9 mouse cellular contexts compared by ENCODE assay signal in genomic region chr4:156034901-156035300, GRCm38 (mm10). TPM values are rescaled to one million over a fixed set of nuclear protein-coding genes. Genes with fewer than 3 reads are reported as not detected.
DNase-seq lines count a peak whose midpoint lies in the region; ATAC-seq and TF ChIP-seq lines count a peak whose summit lies in the region.
"Had no signal": no experiment of that assay in that cellular context is flagged by ENCODE, and none has a peak within 500 bp of the region (broad histone marks: within the 10 kb centered on the region; RNA-seq: fewer than 3 reads in every experiment).

No protein-coding gene starts in this region.

- no peak for TF ChIP-seq CTCF in cerebellum, adult 2 months (IDR thresholded peaks at IDR 0.05; ENCODE audit: borderline replicate concordance, insufficient read depth, low read depth, low read length)

- no peak for TF ChIP-seq POLR2A in cerebellum, adult 2 months (IDR thresholded peaks at IDR 0.05; ENCODE audit: borderline replicate concordance, insufficient read depth, low read length)

- no peaks in the 10 kb centered on the region for H3K36me3 ChIP-seq in hindbrain, embryonic 12.5 days
- H3K36me3 ChIP-seq in midbrain, embryonic 12.5 days: no peaks in the 10 kb centered on the region

- no peak overlapping the region for H3K27ac ChIP-seq in cerebellum, adult 2 months (ENCODE audit: insufficient read depth, low read length)
- H3K27ac ChIP-seq in hindbrain, embryonic 12.5 days: no peak overlapping the region
- H3K27ac ChIP-seq in midbrain, embryonic 12.5 days (replicated peaks): no peak overlapping the region

- no peak for DNase-seq in cerebellum, adult 2 months
- no peak for DNase-seq in cerebellum, adult 8-10 months
- DNase-seq in CD4-positive helper T cell, adult 2 months (ENCODE audit: low read depth, low spot score): peak; percentile 32
- DNase-seq in spleen, adult 12 weeks (ENCODE audit: low spot score): no peak
- DNase-seq in embryo, embryonic 9.5 days (ENCODE audit: extremely low spot score): no peak
- no peak for DNase-seq in right cerebral cortex, postnatal 4 days
- DNase-seq: cerebellum, postnatal 36 days had no signal

- ATAC-seq in hindbrain, embryonic 12.5 days (ENCODE audit: low FRiP score): no peak
- no peak for ATAC-seq in midbrain, embryonic 12.5 days (ENCODE audit: low FRiP score, low read depth)

- peak overlapping the region; percentile 48 for H3K4me2 ChIP-seq in hindbrain, embryonic 12.5 days (replicated peaks)
- H3K4me2 ChIP-seq in midbrain, embryonic 12.5 days (replicated peaks): peak overlapping the region; percentile 48

- H3K27me3 ChIP-seq in cerebellum, adult 2 months (ENCODE audit: control insufficient read depth, insufficient read depth, low read length): no peaks in the 10 kb centered on the region
- peaks cover 28% of the 10 kb centered on the region for H3K27me3 ChIP-seq in hindbrain, embryonic 12.5 days
- peaks cover 27% of the 10 kb centered on the region for H3K27me3 ChIP-seq in midbrain, embryonic 12.5 days

- 3% methylated on average over 25 of the region's 25 CpGs for WGBS in cerebellum, adult 2 months
- WGBS in hindbrain, embryonic 12.5 days: 6% methylated on average over 25 of the region's 25 CpGs
- 5% methylated on average over 25 of the region's 25 CpGs for WGBS in midbrain, embryonic 12.5 days

- H3K9me3 ChIP-seq in hindbrain, embryonic 12.5 days (replicated peaks): no peaks in the 10 kb centered on the region
- H3K9me3 ChIP-seq in midbrain, embryonic 12.5 days: no peaks in the 10 kb centered on the region

- H3K4me1 ChIP-seq in cerebellum, adult 2 months (ENCODE audit: control insufficient read depth, insufficient read depth, low read length): peaks cover 13% of the 10 kb centered on the region
- peaks cover 30% of the 10 kb centered on the region for H3K4me1 ChIP-seq in hindbrain, embryonic 12.5 days
- H3K4me1 ChIP-seq in midbrain, embryonic 12.5 days: peaks cover 32% of the 10 kb centered on the region

- H3K9ac ChIP-seq in hindbrain, embryonic 12.5 days: peak overlapping the region; percentile 49
- peak overlapping the region; percentile 28; the same call in 1 of the 2 replicates for H3K9ac ChIP-seq in midbrain, embryonic 12.5 days (replicated peaks)

- H3K4me3 ChIP-seq in cerebellum, adult 2 months (replicated peaks; ENCODE audit: insufficient read depth, low read depth, low read length): peak overlapping the region; percentile 30
- peak overlapping the region; percentile 23 for H3K4me3 ChIP-seq in hindbrain, embryonic 12.5 days
- H3K4me3 ChIP-seq in midbrain, embryonic 12.5 days: peak overlapping the region; percentile 31

RNA-seq across cellular contexts. Expression of gene Tnfrsf18, which starts 8.9 kb away (rescaled TPM):
- 0.10 and 0.11 TPM in 2 replicates for polyA plus RNA-seq in cerebellum, adult 2 months (2012; rRNA removed)
- polyA plus RNA-seq in hindbrain, embryonic 12.5 days (2016; fragmentation: Nextera tagmentation; extraction: Ambion mirVana): 1.8 and 2.6 TPM in 2 replicates
- 2.2 and 2.4 TPM in 2 replicates for polyA plus RNA-seq in midbrain, embryonic 12.5 days (2016; fragmentation: Nextera tagmentation; extraction: Ambion mirVana)

RNA-seq across cellular contexts. Expression of gene Tnfrsf4, which starts 21.3 kb away (rescaled TPM):
- polyA plus RNA-seq in cerebellum, adult 2 months (2012; rRNA removed): 3.6 and 5.2 TPM in 2 replicates
- polyA plus RNA-seq in hindbrain, embryonic 12.5 days (2016; fragmentation: Nextera tagmentation; extraction: Ambion mirVana): 0.29 and 0.76 TPM in 2 replicates
- polyA plus RNA-seq in midbrain, embryonic 12.5 days (2016; fragmentation: Nextera tagmentation; extraction: Ambion mirVana): 0.52 and 0.77 TPM in 2 replicates

RNA-seq across cellular contexts. Expression of gene Ttll10, which starts 24.3 kb away (rescaled TPM):
- 0.11 and 0.32 TPM in 2 replicates for polyA plus RNA-seq in cerebellum, adult 2 months (2012; rRNA removed)
- polyA plus RNA-seq in hindbrain, embryonic 12.5 days (2016; fragmentation: Nextera tagmentation; extraction: Ambion mirVana): 0.14 and 0.32 TPM in 2 replicates
- polyA plus RNA-seq in midbrain, embryonic 12.5 days (2016; fragmentation: Nextera tagmentation; extraction: Ambion mirVana): not detected in 2 replicates

RNA-seq across cellular contexts. Expression of gene Sdf4, which starts 42.2 kb away (rescaled TPM):
- 136 and 142 TPM in 2 replicates for polyA plus RNA-seq in cerebellum, adult 2 months (2012; rRNA removed)
- 129 and 130 TPM in 2 replicates for polyA plus RNA-seq in hindbrain, embryonic 12.5 days (2016; fragmentation: Nextera tagmentation; extraction: Ambion mirVana)
- 120 and 130 TPM in 2 replicates for polyA plus RNA-seq in midbrain, embryonic 12.5 days (2016; fragmentation: Nextera tagmentation; extraction: Ambion mirVana)

RNA-seq across cellular contexts. Expression of gene B3galt6, which starts 42.5 kb away (rescaled TPM):
- polyA plus RNA-seq in cerebellum, adult 2 months (2012; rRNA removed): 10.8 and 11.4 TPM in 2 replicates
- 19.5 and 20.4 TPM in 2 replicates for polyA plus RNA-seq in hindbrain, embryonic 12.5 days (2016; fragmentation: Nextera tagmentation; extraction: Ambion mirVana)
- polyA plus RNA-seq in midbrain, embryonic 12.5 days (2016; fragmentation: Nextera tagmentation; extraction: Ambion mirVana): 19.1 and 23.0 TPM in 2 replicates
